Mouse (Mus musculus) neural tube, embryonic 14.5 days (tissue): ENCODE measurements at regions not wholly inside any gene's neighbourhood (a gene's known extent, or its start where the extent isn't known, plus 50 kb on each side); places are given as distances from the start of the nearest gene placed in this dataset.

Experiments
- ATAC-seq: fragments of 200-750 bp; cut with Nextera tagmentation; 2 replicates; pipeline ENCODE4 v1.8.0; 2017; ENCODE audit warnings: low read depth, mild to moderate bottlenecking, moderate TSS enrichment, moderate library complexity
- H3K27ac ChIP-seq: fragments of 300-500 bp; sonication (generic); 2 replicates; pipeline ENCODE4 v1.5.1; 2014; ENCODE audit warnings: low read depth, mild to moderate bottlenecking, control low read depth, low read length, moderate library complexity, mixed read lengths
- H3K27me3 ChIP-seq: fragments of 300-500 bp; sonication (generic); 2 replicates; pipeline ENCODE4 v1.6.1; 2014; ENCODE audit warnings: low read length; ENCODE audit not compliant: control insufficient read depth, insufficient read depth
- H3K36me3 ChIP-seq: fragments of 300-500 bp; sonication (generic); 2 replicates; pipeline ENCODE4 v1.6.1; 2014; ENCODE audit warnings: low read length, mixed read lengths; ENCODE audit not compliant: control insufficient read depth, insufficient read depth
- H3K4me1 ChIP-seq: fragments of 300-500 bp; sonication (generic); 2 replicates; pipeline ENCODE4 v1.6.1; 2014; ENCODE audit warnings: low read length; ENCODE audit not compliant: control insufficient read depth, insufficient read depth
- H3K4me2 ChIP-seq: fragments of 300-500 bp; sonication (generic); 2 replicates; pipeline ENCODE4 v1.6.1; 2014; ENCODE audit warnings: mild to moderate bottlenecking, low read depth, low read length, control low read depth
- H3K4me3 ChIP-seq: fragments of 300-500 bp; sonication (generic); 2 replicates; pipeline ENCODE4 v1.5.1; 2014; ENCODE audit warnings: low read depth, low read length, control low read depth, mixed read lengths
- H3K9ac ChIP-seq: fragments of 300-500 bp; sonication (generic); replicated peaks from 2 replicates; pipeline ENCODE4 v1.6.1; 2014; ENCODE audit warnings: low read depth, mild to moderate bottlenecking, control low read depth, low read length, mixed read lengths
- H3K9me3 ChIP-seq: fragments of 300-500 bp; sonication (generic); 2 replicates; pipeline ENCODE4 v1.6.1; 2016; ENCODE audit warnings: low read length; ENCODE audit not compliant: control insufficient read depth
- WGBS: fragments of 180-500 bp; shearing (Covaris S2); extraction: QIAGEN DNeasy Blood & Tissue Kit; methylation state at CpG from one replicate; pipeline ENCODE4 v1.1.7; 2014; 5-methylcytosine and 5-hydroxymethylcytosine counted together

GRCm38 (mm10) chr9:63838996-63839772 lies 81.4 kb upstream of the Smad3 start:
- Histone ChIP-seq H3K4me3 (no peak overlapping the region), H3K4me2 (no peak overlapping the region), H3K27ac (no peak overlapping the region), H3K9ac (no peak overlapping the region), H3K9me3 (no peaks in the 10 kb centered on the region), H3K27me3 (no peaks in the 10 kb centered on the region), H3K4me1 (no peaks in the 10 kb centered on the region), H3K36me3 (no peaks in the 10 kb centered on the region)
- WGBS: 92% methylated on average over 14 of the region's 14 CpGs
- ATAC-seq: no peak

DNA sequence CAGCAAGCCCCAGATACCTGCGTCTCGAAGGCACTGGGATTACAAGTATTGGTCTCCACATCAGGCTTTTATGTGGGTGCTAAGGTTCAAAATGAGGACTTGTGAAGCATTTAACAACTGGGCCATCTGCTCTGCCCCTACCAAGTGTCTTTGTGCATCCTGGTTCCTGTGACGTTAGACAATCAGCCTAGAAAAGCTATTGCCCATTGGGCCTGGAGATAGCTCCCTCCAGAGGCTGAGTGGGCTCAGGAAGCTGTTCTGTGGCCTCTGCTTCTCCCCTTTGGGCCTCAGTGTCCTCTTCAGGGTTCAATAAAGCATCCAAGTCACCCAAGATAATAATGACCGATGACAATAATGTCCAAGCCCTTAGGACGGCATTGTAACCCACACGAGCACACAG lies 79.8 kb upstream of the Smad3 start:
- H3K4me3 ChIP-seq: no peak overlapping the region
- no peaks in the 10 kb centered on the region for H3K36me3 ChIP-seq
- ATAC-seq: no peak
- no peak overlapping the region for H3K4me2 ChIP-seq
- no peak overlapping the region for H3K9ac ChIP-seq
- H3K27me3 ChIP-seq: no peaks in the 10 kb centered on the region
- no peak overlapping the region for H3K27ac ChIP-seq
- no peaks in the 10 kb centered on the region for H3K4me1 ChIP-seq
- no peaks in the 10 kb centered on the region for H3K9me3 ChIP-seq
- 70% methylated on average over 6 of the region's 6 CpGs for WGBS

GRCm38 (mm10) chr9:63836565-63837284 lies 78.9 kb upstream of the Smad3 start:
- no peak overlapping the region for H3K4me2 ChIP-seq
- H3K4me3 ChIP-seq: no peak overlapping the region
- H3K27me3 ChIP-seq: no peaks in the 10 kb centered on the region
- H3K27ac ChIP-seq: no peak overlapping the region
- H3K36me3 ChIP-seq: no peaks in the 10 kb centered on the region
- ATAC-seq: no peak
- no peak overlapping the region for H3K9ac ChIP-seq
- H3K9me3 ChIP-seq: no peaks in the 10 kb centered on the region
- WGBS: 50% methylated on average over 5 of the region's 5 CpGs
- H3K4me1 ChIP-seq: no peaks in the 10 kb centered on the region

- Histone ChIP-seq H3K9ac (no peak overlapping the region), H3K36me3 (no peaks in the 10 kb centered on the region), H3K9me3 (no peaks in the 10 kb centered on the region), H3K4me1 (no peaks in the 10 kb centered on the region), H3K27me3 (no peaks in the 10 kb centered on the region), H3K27ac (no peak overlapping the region), H3K4me2 (no peak overlapping the region), H3K4me3 (no peak overlapping the region)
- ATAC-seq: no peak
- 58% methylated on average over 11 of the region's 11 CpGs for WGBS
Observed at GRCm38 (mm10) chr9:63836036-63836435, 78.2 kb upstream of the Smad3 start.

DNA sequence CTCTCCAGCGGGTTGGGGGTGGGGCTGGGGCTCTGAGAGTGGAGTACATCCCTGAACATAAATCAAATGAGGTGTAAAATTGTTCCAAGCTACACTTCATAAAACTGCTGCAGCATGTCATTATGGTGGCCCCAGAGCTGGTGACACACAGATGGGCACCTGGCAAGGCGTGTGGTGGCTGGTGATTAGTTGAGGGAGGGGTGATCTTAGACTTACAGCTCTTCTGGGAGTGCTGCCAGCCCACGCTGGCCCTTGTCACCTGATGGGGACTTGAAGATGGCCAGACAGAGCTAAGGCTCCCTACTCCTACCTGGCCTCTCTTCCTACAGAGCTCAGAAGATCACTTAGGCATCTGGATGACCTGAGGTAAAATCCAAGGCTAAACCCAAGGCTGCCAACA lies 76.6 kb upstream of the Smad3 start:
- no peaks in the 10 kb centered on the region for H3K27me3 ChIP-seq
- H3K4me1 ChIP-seq: no peaks in the 10 kb centered on the region
- no peaks in the 10 kb centered on the region for H3K9me3 ChIP-seq
- H3K36me3 ChIP-seq: no peaks in the 10 kb centered on the region
- no peak overlapping the region for H3K9ac ChIP-seq
- no peak for ATAC-seq
- WGBS: 49% methylated on average over 3 of the region's 3 CpGs
- H3K27ac ChIP-seq: no peak overlapping the region
- H3K4me3 ChIP-seq: no peak overlapping the region
- no peak overlapping the region for H3K4me2 ChIP-seq

- H3K27ac ChIP-seq: no peak overlapping the region
- H3K36me3 ChIP-seq: no peaks in the 10 kb centered on the region
- H3K9ac ChIP-seq: no peak overlapping the region
- H3K9me3 ChIP-seq: no peaks in the 10 kb centered on the region
- H3K4me1 ChIP-seq: no peaks in the 10 kb centered on the region
- WGBS: 85% methylated on average over 3 of the region's 3 CpGs
- H3K4me2 ChIP-seq: no peak overlapping the region
- H3K27me3 ChIP-seq: no peaks in the 10 kb centered on the region
- ATAC-seq: no peak
- H3K4me3 ChIP-seq: no peak overlapping the region
Observed at GRCm38 (mm10) chr9:63818163-63818562, 60.4 kb upstream of the Smad3 start.

DNA sequence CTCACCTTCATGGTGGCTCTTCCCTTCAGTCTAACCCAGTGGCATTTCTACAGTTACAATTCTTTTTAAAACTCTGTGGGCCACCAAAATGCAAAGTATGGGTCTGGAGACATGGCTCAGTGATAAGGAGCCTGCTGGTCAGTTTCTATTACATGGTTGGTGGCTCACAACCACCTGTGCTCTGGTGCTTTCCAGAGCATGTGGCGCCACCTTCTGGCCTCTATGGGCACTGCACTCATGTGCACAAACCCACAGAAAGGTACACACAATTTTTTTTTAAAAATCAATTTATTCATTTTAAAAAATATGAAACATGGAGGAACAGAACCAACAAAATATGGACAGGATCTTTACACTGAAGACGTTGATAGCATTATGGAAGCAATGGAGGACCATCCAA lies 58.7 kb upstream of the Smad3 start:
- Histone ChIP-seq H3K9me3 (no peaks in the 10 kb centered on the region), H3K4me3 (no peak overlapping the region), H3K36me3 (no peaks in the 10 kb centered on the region), H3K4me2 (no peak overlapping the region), H3K27ac (no peak overlapping the region), H3K4me1 (no peaks in the 10 kb centered on the region), H3K27me3 (no peaks in the 10 kb centered on the region), H3K9ac (no peak overlapping the region)
- WGBS: 62% methylated on average over 2 of the region's 2 CpGs
- ATAC-seq: no peak

GRCm38 (mm10) chr9:63809901-63810587 lies 52.2 kb upstream of the Smad3 start:
- no peaks in the 10 kb centered on the region for H3K9me3 ChIP-seq
- no peaks in the 10 kb centered on the region for H3K36me3 ChIP-seq
- no peaks in the 10 kb centered on the region for H3K27me3 ChIP-seq
- no peak overlapping the region for H3K4me3 ChIP-seq
- no peaks in the 10 kb centered on the region for H3K4me1 ChIP-seq
- H3K9ac ChIP-seq: no peak overlapping the region
- no peak for ATAC-seq
- H3K27ac ChIP-seq: no peak overlapping the region
- H3K4me2 ChIP-seq: no peak overlapping the region
- 52% methylated on average over 3 of the region's 3 CpGs for whole genome bisulfite sequencing
